Mouse (Mus musculus): ENCODE data around the gene Lrpap1.
A peak's percentile ranks its signal among the peaks of the same experiment; 100 is the strongest.

The Lrpap1 gene

GRCm38 (mm10) chr5:35104960-35105921, at the start of gene Lrpap1:
TSS of gene Lrpap1 (minus strand) at chr5:35105766.
- DNase-seq (ENCODE audit: low spot score), result peak; percentile 97

- peak; percentile 35 for DNase-seq (ENCODE audit: low spot score)
Measured at GRCm38 (mm10) chr5:35149939-35150338, 44.4 kb upstream of the Lrpap1 start.

DNA sequence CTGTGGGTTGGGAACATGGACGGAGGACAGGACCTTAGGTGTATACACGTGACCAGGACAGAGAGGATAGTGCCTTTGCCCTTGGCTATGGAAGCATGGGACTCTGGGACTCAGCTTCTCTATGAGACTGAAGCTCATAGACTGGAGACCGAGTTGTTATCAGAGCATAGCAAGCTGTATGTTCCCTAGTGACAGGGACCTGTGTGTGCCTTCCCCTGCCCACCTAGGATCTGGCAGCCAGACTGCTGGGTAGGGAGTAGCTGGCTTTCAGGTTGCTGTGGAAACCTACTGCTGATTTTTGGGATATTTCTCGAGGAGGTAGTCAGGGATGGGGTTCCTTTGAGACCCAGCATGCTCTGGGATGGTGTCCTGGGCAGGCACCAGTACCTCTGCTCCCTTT, 44.0 kb upstream of the Lrpap1 start:
- no peak for DNase-seq (ENCODE audit: low spot score)

- no peak for DNase-seq (ENCODE audit: low spot score)
Measured at GRCm38 (mm10) chr5:35147963-35148767, 42.6 kb upstream of the Lrpap1 start.

DNA sequence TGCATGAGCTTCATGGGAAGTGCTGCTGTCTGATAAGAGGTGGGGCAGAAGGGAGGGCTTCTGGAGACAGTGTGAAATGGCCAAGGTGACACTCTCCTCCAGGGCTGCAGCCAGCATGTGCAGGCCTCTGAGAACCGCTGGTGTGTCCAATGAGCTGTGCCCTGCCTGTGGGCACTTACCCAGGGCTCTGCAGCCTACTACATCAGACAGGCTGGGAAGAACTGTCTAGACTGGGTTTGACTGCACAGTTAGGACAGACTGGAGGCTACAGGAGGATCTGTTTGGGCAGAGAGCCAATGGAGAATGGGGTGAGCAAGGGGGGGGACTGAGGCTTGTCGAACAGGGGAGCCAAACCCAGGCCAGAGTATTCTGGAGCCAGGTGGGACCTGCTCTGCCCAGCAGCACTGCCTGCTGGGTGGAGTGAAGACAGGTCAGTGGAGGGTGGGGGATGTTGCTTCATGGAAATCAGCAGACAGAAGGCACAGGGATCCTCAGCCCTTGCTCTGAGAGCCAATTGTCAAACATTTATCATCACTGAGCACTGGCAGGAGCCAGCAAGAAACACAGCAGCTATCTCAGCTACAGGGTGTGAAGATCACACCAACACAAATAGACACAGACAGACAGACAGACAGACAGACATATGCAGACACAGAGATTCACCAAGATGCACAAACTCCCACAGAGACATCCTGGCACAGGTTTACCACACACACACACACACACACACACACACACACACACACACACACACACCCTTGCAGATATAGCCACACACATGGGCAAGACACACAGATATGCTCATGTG, 41.8 kb upstream of the Lrpap1 start:
- DNase-seq (ENCODE audit: low spot score), result no peak

GRCm38 (mm10) chr5:35146747-35147146, 41.2 kb upstream of the Lrpap1 start:
- DNase-seq (ENCODE audit: low spot score), result no peak

DNA sequence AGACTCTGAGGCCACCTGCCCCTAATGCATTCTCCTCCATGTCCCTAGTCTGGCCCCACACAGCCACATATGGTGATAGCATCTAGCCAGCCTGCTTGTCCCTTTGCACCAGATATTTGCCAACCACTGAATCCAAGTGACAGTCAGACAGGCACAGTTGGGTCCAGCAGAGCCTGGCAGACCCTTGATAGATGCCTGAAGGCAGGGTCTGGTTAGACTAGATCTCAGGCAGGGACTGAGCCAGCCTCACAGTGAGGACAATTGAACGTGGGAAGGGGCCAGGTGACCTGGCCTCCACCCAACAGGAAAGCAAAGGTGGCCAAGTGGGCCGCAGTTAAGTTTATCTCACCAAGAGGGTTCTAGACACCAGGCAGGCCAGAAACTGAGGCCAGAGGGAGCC, 39.1 kb upstream of the Lrpap1 start:
- DNase-seq (ENCODE audit: low spot score), result no peak

DNA sequence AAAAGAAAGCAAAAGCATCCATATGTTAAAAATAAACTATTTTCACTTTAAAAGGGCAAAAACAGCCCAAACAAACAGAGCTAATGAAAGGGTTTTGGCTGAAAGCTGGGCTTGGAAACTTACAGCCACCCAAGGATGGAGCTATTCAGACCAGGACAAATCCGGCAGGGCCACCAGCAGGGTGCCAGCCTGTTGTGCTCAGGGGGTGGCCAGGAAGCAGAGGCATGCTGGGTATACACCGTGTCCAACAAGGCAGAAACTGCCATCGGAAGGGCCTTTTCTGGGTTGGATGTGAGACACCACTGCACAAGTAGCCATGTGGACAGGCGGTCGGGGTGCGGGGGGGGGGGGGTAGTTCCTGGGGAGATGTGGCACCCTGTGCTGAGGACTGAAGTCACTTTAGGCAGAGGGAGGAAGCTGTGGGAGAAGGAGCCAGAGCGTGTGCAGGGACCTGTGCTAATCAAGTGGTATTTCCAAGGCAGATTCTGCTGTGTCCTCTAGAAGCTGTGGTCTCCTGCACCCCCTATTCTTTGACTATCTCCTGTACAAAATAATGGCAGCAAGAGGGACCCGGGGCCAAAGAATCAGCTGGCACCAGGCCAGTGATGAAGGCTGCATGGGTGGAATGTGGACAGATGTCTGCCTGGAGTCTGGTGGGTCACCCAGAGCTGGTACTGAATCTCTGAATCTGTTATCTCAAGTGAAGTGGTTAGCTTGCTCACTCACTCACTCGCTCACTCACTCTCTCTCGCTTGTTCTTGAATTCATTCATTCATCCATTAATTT, 38.1 kb upstream of the Lrpap1 start:
- DNase-seq (ENCODE audit: low spot score), result peak; percentile 49

GRCm38 (mm10) chr5:35142910-35143309, 37.3 kb upstream of the Lrpap1 start:
- DNase-seq (ENCODE audit: low spot score), result no peak

- DNase-seq (ENCODE audit: low spot score), result no peak
Measured at GRCm38 (mm10) chr5:35141316-35141715, 35.8 kb upstream of the Lrpap1 start.

GRCm38 (mm10) chr5:35138183-35138611, 32.6 kb upstream of the Lrpap1 start:
- DNase-seq (ENCODE audit: low spot score), result peak; percentile 83

DNA sequence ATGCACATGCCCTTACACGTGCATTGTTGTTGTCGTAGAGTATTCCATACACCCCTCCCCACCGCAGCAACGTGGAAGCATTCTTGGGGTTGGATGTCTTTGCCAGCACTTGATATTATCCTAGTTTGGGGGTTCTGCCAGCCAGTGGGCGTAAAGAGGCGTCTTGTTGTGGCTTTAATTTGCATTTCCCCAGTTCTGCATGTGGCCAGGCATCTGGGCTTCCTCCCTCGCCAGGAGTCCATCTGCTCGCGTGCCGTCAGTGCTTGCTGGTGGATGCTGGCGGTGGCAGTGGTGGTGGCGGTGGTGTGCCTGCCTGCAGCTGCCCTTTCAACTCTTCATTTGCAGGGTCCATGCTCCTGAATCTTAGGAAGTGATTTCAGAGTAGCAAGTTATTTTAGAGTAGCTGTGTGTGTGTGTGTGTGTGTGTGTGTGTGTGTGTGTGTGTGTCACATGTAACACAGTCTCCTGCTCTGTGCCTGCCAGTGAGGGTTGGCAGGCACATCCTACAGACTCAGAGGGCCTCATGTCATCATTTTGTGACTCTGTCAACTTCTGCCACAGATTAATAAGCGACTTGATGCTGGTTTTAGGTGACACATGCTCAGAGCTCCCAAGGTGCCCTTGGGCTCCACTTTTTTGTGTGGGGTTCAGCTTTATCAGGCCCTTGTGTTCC, 32.1 kb upstream of the Lrpap1 start:
- peak; percentile 45 for DNase-seq (ENCODE audit: low spot score)

DNA sequence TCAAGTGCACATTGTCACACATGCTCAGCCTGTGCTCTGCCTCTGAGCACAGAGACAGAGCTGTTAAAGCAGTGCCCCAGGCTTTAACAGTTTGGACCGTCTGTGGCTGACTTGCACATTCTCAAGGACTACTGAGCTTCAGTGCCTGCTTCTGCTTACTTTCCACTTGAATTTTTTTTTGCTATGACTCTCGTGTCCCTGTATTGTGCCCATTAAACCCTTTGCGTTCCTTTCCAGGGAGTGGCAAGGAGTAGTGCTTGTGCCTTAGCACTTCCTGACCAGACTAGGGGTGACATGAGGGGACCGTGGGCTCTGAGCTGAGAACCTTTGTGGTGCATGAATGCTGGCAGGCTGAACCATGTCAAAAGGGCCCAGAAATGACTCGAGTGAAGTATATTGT, 30.3 kb upstream of the Lrpap1 start:
- no peak for DNase-seq (ENCODE audit: low spot score)

DNA sequence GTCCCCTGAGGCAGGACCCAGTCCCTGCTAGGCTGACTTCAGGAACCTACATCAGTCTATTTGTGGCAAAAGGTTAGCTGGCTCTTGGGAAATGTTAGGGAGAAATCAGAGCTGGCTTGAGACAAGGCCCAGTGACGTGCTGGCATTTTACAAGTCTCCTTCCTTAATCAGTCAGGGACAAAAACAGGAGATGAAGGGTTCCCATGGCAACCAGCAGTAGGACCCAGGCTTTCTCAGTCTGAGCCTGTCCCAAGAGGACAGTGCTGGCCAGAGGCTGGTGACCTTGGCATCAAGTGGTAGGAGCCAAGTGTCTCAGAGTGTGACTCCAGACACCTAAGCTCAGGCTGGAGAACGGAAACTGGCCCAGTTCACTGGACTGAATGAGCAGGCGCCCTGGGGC, 28.7 kb upstream of the Lrpap1 start:
- no peak for DNase-seq (ENCODE audit: low spot score)

GRCm38 (mm10) chr5:35133468-35133867, 27.9 kb upstream of the Lrpap1 start:
- peak; percentile 36 for DNase-seq (ENCODE audit: low spot score)

GRCm38 (mm10) chr5:35132278-35132980, 26.9 kb upstream of the Lrpap1 start:
- DNase-seq (ENCODE audit: low spot score), result no peak

DNA sequence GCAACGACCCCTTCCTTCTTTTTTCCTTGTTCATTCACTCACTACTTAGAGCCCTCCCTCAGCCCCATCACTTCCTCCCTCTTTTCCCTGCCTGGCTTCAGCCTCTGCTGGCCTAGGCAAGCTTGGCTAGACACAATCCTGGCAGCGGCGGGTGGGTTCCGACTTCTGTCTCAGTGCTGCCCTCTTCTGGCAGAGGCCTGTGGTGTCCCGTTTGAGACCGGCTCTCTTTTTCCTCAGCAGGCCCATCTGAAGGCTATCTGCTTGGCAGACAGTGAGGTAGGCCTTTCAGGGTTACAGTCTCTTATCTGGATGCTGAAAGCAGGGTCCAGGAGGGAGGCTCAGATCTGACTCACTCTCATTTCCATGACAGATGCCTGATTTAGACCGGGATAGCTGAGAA, 26.2 kb upstream of the Lrpap1 start:
- peak; percentile 95 for DNase-seq (ENCODE audit: low spot score)

DNA sequence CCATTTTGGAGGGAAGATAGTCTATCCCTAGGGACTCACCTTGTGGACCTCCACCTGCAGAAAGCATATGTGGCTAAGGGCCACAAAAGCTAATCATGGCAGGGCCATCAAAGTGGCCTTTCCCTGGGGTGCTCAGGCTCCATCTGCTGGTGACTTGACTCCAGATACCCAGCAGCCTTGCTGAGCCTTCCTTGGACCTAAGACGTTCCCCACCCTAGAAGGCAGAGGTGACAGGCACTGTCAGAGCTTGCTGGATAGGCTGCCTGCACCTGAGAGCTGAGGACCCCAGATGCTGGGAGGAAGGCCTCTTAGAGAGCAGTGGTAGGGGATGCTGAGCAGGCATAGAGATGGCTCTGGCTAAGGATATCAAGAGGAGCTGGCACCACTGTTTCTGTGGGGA, 25.7 kb upstream of the Lrpap1 start:
- peak; percentile 46 for DNase-seq (ENCODE audit: low spot score)

- DNase-seq (ENCODE audit: low spot score), result no peak
Measured at GRCm38 (mm10) chr5:35129767-35130191, 24.2 kb upstream of the Lrpap1 start.

- no peak for DNase-seq (ENCODE audit: low spot score)
Measured at GRCm38 (mm10) chr5:35129208-35129607, 23.6 kb upstream of the Lrpap1 start.

Data from testis, postnatal 10 days (tissue).